29 mouse cellular contexts compared by ENCODE assay signal in genomic region chrX:102262620-102263345, GRCm38 (mm10). TPM values are rescaled to one million over a fixed set of nuclear protein-coding genes. Genes with fewer than 3 reads are reported as not detected.
DNase-seq lines count a peak whose midpoint lies in the region; ATAC-seq and TF ChIP-seq lines count a peak whose summit lies in the region.
"Had no signal": no experiment of that assay in that cellular context is flagged by ENCODE, and none has a peak within 500 bp of the region (broad histone marks: within the 10 kb centered on the region; RNA-seq: fewer than 3 reads in every experiment).

No protein-coding gene starts in this region.

- no peak overlapping the region for H3K4me2 ChIP-seq in embryonic facial prominence, embryonic 14.5 days (ENCODE audit: low read depth, low read length)
- no peak overlapping the region for H3K4me2 ChIP-seq in midbrain, postnatal 0 days (ENCODE audit: low read depth, low read length, poor library complexity, severe bottlenecking)
- H3K4me2 ChIP-seq: heart, embryonic 11.5 days; hindbrain, embryonic 15.5 days; intestine, embryonic 15.5 days; limb, embryonic 13.5 days; liver, embryonic 11.5 days; lung, embryonic 15.5 days; midbrain, embryonic 11.5 days; neural tube, embryonic 13.5 days; stomach, embryonic 15.5 days had no signal

- H3K27me3 ChIP-seq in embryonic facial prominence, embryonic 14.5 days (replicated peaks; ENCODE audit: control insufficient read depth, insufficient read depth, low read length) = peaks cover 7% of the 10 kb centered on the region
- peaks cover 89% of the 10 kb centered on the region for H3K27me3 ChIP-seq in embryonic facial prominence, embryonic 10.5 days (replicated peaks; ENCODE audit: low read depth, poor library complexity, severe bottlenecking)
- H3K27me3 ChIP-seq in midbrain, postnatal 0 days (ENCODE audit: insufficient read depth, low read length) = peaks cover 3% of the 10 kb centered on the region
- peaks cover 92% of the 10 kb centered on the region for H3K27me3 ChIP-seq in midbrain, embryonic 10.5 days (ENCODE audit: low read depth, poor library complexity, severe bottlenecking)
- H3K27me3 ChIP-seq: hindbrain, embryonic 15.5 days; lung, embryonic 15.5 days had no signal

- H3K27ac ChIP-seq in embryonic facial prominence, embryonic 14.5 days (replicated peaks; ENCODE audit: low read depth, low read length) = no peak overlapping the region
- no peak overlapping the region for H3K27ac ChIP-seq in embryonic facial prominence, embryonic 10.5 days (replicated peaks)
- no peak overlapping the region for H3K27ac ChIP-seq in midbrain, postnatal 0 days (ENCODE audit: low read depth, low read length)
- no peak overlapping the region for H3K27ac ChIP-seq in midbrain, embryonic 10.5 days (replicated peaks)
- H3K27ac ChIP-seq: hindbrain, embryonic 15.5 days; intestine, embryonic 15.5 days; kidney, postnatal 0 days; left cerebral cortex, adult 2 months; limb, embryonic 13.5 days; lung, embryonic 15.5 days; neural tube, embryonic 13.5 days; stomach, embryonic 15.5 days had no signal

- no peaks in the 10 kb centered on the region for H3K9me3 ChIP-seq in embryonic facial prominence, embryonic 14.5 days (ENCODE audit: control insufficient read depth, low read length)
- no peaks in the 10 kb centered on the region for H3K9me3 ChIP-seq in embryonic facial prominence, embryonic 10.5 days
- H3K9me3 ChIP-seq in midbrain, postnatal 0 days (ENCODE audit: low read length) = no peaks in the 10 kb centered on the region
- no peaks in the 10 kb centered on the region for H3K9me3 ChIP-seq in midbrain, embryonic 10.5 days (replicated peaks)
- H3K9me3 ChIP-seq: hindbrain, embryonic 15.5 days; intestine, embryonic 15.5 days; limb, embryonic 13.5 days; lung, embryonic 15.5 days; neural tube, embryonic 13.5 days; stomach, embryonic 15.5 days had no signal

- TF ChIP-seq CTCF in midbrain, postnatal 0 days (IDR thresholded peaks at IDR 0.05) = no peak

- ATAC-seq in embryonic facial prominence, embryonic 14.5 days (ENCODE audit: low read depth) = no peak
- no peak for ATAC-seq in midbrain, postnatal 0 days (ENCODE audit: low FRiP score)
- ATAC-seq: intestine, embryonic 15.5 days; midbrain, embryonic 16.5 days; Patski had no signal

- no peaks in the 10 kb centered on the region for H3K4me1 ChIP-seq in embryonic facial prominence, embryonic 14.5 days (ENCODE audit: control insufficient read depth, insufficient read depth, low read length)
- no peaks in the 10 kb centered on the region for H3K4me1 ChIP-seq in embryonic facial prominence, embryonic 10.5 days
- H3K4me1 ChIP-seq in midbrain, postnatal 0 days (ENCODE audit: insufficient read depth, low read length) = no peaks in the 10 kb centered on the region
- H3K4me1 ChIP-seq in midbrain, embryonic 10.5 days = no peaks in the 10 kb centered on the region
- H3K4me1 ChIP-seq: hindbrain, embryonic 15.5 days; intestine, embryonic 15.5 days; limb, embryonic 13.5 days; lung, embryonic 15.5 days; neural tube, embryonic 13.5 days; stomach, embryonic 15.5 days had no signal

- intact Hi-C loops in gastrocnemius, postnatal 14 days (cut with DNase I; ENCODE audit: low total_unique reads) = no loop called here

- 86% methylated on average over 11 of the region's 14 CpGs for WGBS in embryonic facial prominence, embryonic 14.5 days
- WGBS in embryonic facial prominence, embryonic 10.5 days = 90% methylated on average over 14 of the region's 14 CpGs
- WGBS in midbrain, postnatal 0 days = 79% methylated on average over 13 of the region's 14 CpGs
- 84% methylated on average over 14 of the region's 14 CpGs for WGBS in midbrain, embryonic 10.5 days

- no peak overlapping the region for H3K4me3 ChIP-seq in embryonic facial prominence, embryonic 14.5 days (ENCODE audit: low read depth, low read length)
- H3K4me3 ChIP-seq in embryonic facial prominence, embryonic 10.5 days = no peak overlapping the region
- H3K4me3 ChIP-seq in midbrain, postnatal 0 days (ENCODE audit: low read depth, low read length) = no peak overlapping the region
- H3K4me3 ChIP-seq in midbrain, embryonic 10.5 days = no peak overlapping the region
- H3K4me3 ChIP-seq: hindbrain, embryonic 15.5 days; intestine, embryonic 15.5 days; left cerebral cortex, adult 2 months; limb, embryonic 13.5 days; lung, embryonic 15.5 days; neural tube, embryonic 13.5 days; stomach, embryonic 15.5 days had no signal

- DNase-seq in embryonic facial prominence, embryonic 14.5 days (ENCODE audit: low spot score) = peak; percentile 12
- no peak for DNase-seq in embryonic facial prominence, embryonic 10.5 days (ENCODE audit: low spot score)
- DNase-seq in gastrocnemius, postnatal 14 days = peak; percentile 54
- no peak for DNase-seq in gastrocnemius, adult 8-10 months (ENCODE audit: low spot score in 2 of 2)
- DNase-seq in midbrain, postnatal 0 days (ENCODE audit: low spot score) = peak; percentile 27
- no peak for DNase-seq in midbrain, embryonic 10.5 days (ENCODE audit: low spot score)
- no peak for DNase-seq in kidney, postnatal 36 days
- DNase-seq: adrenal gland, postnatal 10 days; cerebellum, adult 11-12 months; heart, adult 18-20 months; heart, postnatal 36 days; kidney, adult 8-10 months; layer of hippocampus, adult 9-11 months; right cerebral cortex, postnatal 25 days had no signal

- H3K9ac ChIP-seq in embryonic facial prominence, embryonic 14.5 days (ENCODE audit: low read depth, low read length) = no peak overlapping the region
- H3K9ac ChIP-seq in midbrain, postnatal 0 days (replicated peaks; ENCODE audit: low read length, poor library complexity, severe bottlenecking) = no peak overlapping the region
- H3K9ac ChIP-seq: hindbrain, embryonic 15.5 days; intestine, embryonic 15.5 days; limb, embryonic 13.5 days; lung, embryonic 15.5 days; neural tube, embryonic 13.5 days; stomach, embryonic 15.5 days had no signal

- no peaks in the 10 kb centered on the region for H3K36me3 ChIP-seq in embryonic facial prominence, embryonic 14.5 days (ENCODE audit: control insufficient read depth, insufficient read depth, low read length)
- no peaks in the 10 kb centered on the region for H3K36me3 ChIP-seq in embryonic facial prominence, embryonic 10.5 days (replicated peaks)
- H3K36me3 ChIP-seq in midbrain, postnatal 0 days (ENCODE audit: insufficient read depth, low read length) = no peaks in the 10 kb centered on the region
- H3K36me3 ChIP-seq in midbrain, embryonic 10.5 days = no peaks in the 10 kb centered on the region
- H3K36me3 ChIP-seq: hindbrain, embryonic 15.5 days; intestine, embryonic 15.5 days; limb, embryonic 13.5 days; lung, embryonic 15.5 days; neural tube, embryonic 13.5 days; stomach, embryonic 15.5 days had no signal

RNA-seq across cellular contexts. Expression of gene Cited1, which starts 10.8 kb away (rescaled TPM):
- polyA plus RNA-seq in embryonic facial prominence, embryonic 14.5 days (2014; fragmentation: Nextera tagmentation; extraction: Ambion mirVana) = 25.4 and 30.1 TPM in 2 replicates
- polyA plus RNA-seq in embryonic facial prominence, embryonic 10.5 days (2016; fragmentation: Nextera tagmentation; extraction: Ambion mirVana) = 66.3 and 69.6 TPM in 2 replicates
- 1 to 10 TPM; 2.1 to 2.5 TPM for total RNA-seq in gastrocnemius, postnatal 14 days (2021)
- total RNA-seq in gastrocnemius, adult 8-10 months (2022) = 1 to 10 TPM in 1 of 4 experiments, under 1 TPM in 2, not detected in 1; 0.46 to 1.5 (median 0.85) TPM
- total RNA-seq in midbrain, postnatal 0 days (2014; rRNA removed) = 6.4 and 6.9 TPM in 2 replicates
- 13.0 and 22.3 TPM in 2 replicates for polyA plus RNA-seq in midbrain, postnatal 0 days (2015; fragmentation: Nextera tagmentation; extraction: Ambion mirVana)
- polyA plus RNA-seq in midbrain, embryonic 10.5 days (2016; fragmentation: Nextera tagmentation; extraction: Ambion mirVana) = 9.4 and 12.5 TPM in 2 replicates
- total RNA-seq: megakaryocyte progenitor cell, adult 5-6 weeks; MEL had no signal

Comparison
In these comparisons a context has a peak if more than half of its experiments do, and no peak if none do; other contexts are left out.
1. DNase-seq: peak in embryonic facial prominence, embryonic 14.5 days (single experiment), gastrocnemius, postnatal 14 days (single experiment) and midbrain, postnatal 0 days (single experiment); none in embryonic facial prominence, embryonic 10.5 days (single experiment), gastrocnemius, adult 8-10 months (0 of 2), midbrain, embryonic 10.5 days (single experiment) and kidney, postnatal 36 days (0 of 2).